Mouse (Mus musculus): ENCODE data around the gene Eme1.
"Not testable (repeated sequence)": the region's sequence is repeated elsewhere in the genome, so short reads cannot be mapped to it uniquely, and the experiment has no call there.

Eme1 gene

DNA sequence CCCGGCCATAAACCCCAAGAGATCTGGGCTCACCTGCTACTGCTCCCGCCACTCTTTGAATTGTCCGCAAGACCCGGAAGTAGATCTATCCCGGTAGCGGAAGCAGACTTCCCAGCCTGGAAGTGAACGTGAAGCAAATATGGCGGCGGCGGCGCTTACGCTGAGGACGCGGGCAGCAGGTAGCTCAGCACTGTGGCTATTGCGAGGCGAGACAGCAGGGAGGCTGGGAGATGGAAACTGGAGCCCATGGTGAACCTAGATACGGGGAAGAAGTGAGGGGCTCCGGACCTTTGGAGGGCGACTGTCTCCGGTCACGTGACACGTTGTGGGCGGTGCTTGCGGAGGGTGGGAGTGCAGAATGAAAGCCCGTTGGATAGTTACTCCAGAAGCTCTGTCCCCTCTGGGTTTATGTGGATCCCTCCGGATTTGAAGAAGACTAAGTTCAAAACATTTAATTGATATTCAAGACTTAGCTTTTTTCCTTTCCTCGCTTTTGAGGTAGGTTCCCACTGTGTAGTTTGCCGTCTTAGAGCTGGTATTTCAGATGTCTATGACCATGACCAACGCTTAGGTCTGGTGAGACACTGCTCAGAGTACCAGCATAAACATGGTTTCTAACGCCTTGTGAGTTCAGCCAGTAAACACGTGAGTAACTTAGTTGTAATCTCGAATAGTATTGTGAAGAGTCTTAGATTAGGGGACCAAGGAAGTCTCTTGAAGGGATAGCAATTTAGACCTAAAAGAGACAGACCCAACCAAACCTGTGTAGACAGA, at the start of gene Eme1, which contains the start of gene Mrpl27:
TSS of gene Eme1 (minus strand) at position 302 of the 774 bp plus-strand sequence.
TSS of gene Mrpl27 (plus strand) at position 105 of the 774 bp plus-strand sequence.
- DNase-seq (ENCODE audit: extremely low spot score): peak; percentile 89

DNA sequence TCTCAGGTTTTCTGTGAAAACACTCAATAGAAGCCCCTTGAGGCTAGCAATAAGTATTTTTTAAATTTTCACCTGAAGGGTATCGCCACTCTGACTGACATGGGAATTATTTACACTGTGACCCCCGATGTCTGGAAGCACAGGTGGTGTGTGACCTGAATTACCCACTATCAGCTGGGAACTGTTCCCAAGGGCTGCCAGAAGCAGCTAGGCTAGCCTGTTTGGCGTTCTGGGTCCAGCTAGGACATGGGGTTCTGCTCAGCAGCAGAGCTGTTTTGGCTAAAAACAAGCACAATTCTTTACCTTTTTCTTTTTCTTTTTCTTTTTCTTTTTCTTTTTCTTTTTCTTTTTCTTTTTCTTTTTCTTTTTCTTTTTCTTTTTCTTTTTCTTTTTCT, 48.4 kb upstream of the Eme1 start:
- no peak for DNase-seq (ENCODE audit: extremely low spot score)

DNA sequence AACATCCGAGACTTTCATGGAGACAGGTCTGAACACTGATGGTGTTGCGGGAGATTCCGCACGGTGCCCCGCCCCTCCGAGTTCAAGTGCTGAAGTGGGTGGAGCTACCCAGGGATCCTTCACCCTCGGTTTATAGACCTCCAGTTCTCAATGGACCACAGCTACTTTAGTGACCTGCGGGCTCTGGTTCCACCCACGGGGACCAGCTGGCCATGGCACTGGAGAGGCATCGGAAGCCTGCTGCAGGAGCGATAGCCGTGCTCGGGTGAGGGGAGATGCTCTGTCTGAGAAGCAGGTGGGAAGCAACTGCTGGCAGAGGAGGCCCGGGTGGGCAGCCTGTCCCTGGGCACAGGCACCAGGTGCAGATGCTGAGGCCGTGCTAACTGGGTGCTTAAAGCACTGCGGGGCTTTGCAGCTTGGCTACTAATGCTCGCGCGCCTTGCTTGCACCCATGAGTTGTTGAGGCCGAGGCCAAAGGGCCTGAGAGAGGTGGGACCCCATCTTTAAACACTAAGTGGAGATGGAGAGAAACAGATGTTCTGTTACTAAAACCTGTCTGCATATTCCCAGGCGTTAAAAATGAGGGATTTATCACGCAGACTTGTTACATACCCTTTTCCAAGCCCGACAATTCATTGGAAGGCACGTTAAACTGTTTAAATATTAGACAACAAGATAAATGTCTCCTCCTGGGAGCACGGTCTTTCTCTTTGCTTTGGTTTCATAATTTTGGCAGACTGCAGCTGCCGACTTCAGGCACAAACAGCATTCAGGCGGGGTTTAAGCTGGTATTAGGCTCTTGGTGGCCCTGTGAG, 47.8 kb upstream of the Eme1 start:
- no peak for DNase-seq (ENCODE audit: extremely low spot score)

DNA sequence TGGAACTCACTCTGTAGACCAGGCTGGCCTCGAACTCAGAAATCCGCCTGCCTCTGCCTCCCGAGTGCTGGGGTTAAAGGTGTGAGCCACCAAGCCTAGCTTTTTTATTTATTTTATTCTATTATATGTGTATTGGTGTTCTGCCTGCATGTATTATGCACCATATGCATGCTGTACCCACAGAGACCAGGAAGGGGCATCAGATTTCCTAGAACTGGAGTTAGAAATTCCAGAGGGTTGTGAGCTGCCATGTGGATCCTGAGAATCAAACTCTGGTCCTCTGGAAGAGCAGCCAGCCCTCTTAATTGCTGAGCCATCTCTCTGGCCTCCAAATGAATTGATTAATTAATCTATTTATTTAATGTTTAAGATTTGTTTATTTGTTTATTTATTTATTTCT, 45.6 kb upstream of the Eme1 start:
- DNase-seq (ENCODE audit: extremely low spot score): no peak

DNA sequence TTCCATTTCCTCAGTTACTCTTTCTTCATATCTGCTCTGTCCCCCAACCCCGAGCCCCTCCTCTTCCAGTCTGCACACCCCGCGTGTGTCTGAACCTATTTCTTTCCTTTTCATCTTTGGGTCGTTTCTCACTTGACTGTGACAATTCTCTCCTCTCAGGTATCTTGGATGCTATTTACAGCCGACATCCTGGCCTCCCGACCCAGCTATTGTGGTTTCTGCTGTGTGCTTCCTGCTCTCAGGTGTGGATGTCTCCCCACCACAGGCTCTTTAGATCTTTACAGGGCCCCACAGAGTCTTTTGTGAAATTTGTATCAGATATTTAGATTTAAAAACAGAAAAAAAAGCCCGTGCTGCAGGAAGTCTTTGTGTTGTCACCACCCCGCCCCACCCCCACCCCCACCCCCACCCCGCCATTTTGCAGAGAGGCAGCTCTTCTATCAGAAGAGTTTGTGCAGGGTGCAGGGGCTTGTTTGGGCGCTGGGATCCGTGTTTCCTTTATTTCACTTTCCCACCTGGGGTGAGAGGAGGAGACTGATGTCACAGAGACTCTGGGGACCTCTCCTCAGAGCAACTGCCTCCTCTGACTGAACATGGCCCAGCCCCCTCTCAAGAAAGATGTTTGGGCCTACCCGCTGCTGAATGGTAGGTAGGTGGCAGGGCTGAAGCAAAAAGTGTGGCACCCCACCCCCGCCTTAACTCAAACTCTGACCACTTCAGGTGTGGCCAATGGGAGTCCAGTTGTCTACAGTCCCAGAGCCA, 44.1 kb upstream of the Eme1 start:
- no peak for DNase-seq (ENCODE audit: extremely low spot score)

DNA sequence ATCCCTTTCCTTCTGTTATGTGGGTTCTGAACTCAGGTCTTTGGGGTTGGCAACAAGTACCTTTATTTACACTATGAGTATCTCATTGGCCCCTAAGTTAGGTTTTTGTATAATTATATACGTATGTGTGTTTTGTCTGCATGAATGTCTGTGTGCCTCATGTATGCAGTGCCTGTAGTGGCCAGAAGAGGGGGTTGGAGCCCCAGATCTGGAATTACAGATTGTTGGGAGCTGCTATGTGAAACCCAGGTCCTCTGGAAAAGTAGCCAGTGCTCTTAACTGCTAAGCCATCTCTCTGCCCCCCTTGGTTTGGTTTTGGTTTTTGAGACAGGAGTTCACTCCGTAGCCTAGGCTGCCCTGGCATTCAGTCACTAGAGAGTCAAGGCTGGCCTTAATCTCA, 43.4 kb upstream of the Eme1 start:
- no peak for DNase-seq (ENCODE audit: extremely low spot score)

DNA sequence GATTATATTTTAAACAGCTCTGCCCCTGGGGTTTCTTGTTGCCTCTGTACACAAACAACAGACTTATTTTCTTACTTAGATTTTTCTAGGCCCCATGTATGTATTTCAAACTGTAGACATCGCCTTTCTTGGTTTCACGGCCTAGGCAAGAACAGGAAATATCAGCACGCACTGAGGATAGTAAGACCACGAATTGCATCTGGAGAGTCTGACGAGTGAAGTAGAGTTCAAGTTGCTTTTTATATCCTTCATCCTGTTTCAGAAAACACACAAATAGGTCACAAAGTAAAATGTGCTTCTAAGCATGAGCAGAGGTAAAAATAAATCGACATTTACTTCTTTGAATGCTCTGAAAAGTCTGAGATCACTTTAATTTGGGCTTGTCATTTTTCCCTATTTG, 41.7 kb upstream of the Eme1 start:
- no peak for DNase-seq (ENCODE audit: extremely low spot score)

DNA sequence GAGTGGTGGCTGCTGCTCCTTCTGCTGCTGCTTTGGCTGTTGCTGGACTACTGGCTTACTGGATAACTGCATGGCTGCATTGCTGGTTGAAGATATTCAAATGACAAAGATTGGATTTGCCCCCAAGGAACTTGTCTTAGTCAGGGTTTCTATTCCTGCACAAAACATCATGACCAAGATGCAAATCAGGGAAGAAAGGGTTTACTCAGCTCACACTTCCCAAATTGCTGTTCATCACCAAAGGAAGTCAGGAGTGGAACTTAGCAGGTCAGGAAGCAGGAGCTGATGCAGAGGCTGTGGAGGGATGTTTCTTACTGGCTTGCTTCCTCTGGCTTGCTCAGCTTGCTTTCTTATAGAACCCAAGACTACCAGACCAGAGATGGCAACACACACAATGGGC, 38.7 kb upstream of the Eme1 start:
- not testable (repeated sequence) for DNase-seq (ENCODE audit: extremely low spot score)

DNA sequence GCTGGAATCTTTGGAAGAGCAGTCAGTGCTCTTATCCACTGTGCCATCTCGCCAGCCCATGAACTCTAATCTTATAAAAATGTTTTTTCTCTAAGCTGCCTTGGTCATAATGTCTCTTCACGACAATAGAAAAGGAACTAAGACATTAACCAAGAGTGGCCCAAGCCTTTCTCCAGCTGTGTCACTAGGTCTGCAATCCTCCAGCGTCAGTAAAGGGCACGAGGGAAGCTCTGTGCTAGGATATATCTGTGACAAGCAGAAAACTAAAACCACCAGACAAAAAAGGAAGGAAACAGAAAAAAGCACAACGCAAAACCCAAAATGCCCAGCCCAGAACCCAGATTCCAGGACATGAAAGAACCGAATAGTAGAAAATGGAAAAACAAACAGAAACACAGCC, 33.4 kb upstream of the Eme1 start:
- DNase-seq (ENCODE audit: extremely low spot score): no peak

DNA sequence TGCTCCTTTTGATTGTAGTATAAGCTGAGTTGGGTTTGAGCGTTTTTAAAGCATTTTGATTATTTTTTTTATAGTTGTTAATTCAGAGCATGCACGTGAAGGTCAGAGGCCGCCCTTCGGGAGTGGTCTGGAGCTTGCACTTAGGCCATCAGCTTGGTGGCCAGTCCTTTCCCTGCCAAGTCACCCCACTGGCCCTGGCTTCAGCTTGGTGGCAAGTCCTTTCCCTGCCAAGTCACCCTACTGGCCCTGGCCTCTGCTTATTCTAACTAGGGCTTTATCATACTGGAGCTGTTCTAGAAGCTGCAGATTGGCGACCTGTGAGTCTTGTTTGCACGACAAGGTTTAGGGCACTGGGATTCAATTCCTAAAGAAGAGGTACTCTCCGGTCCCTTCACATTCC, 28.7 kb upstream of the Eme1 start:
- DNase-seq (ENCODE audit: extremely low spot score): no peak

DNA sequence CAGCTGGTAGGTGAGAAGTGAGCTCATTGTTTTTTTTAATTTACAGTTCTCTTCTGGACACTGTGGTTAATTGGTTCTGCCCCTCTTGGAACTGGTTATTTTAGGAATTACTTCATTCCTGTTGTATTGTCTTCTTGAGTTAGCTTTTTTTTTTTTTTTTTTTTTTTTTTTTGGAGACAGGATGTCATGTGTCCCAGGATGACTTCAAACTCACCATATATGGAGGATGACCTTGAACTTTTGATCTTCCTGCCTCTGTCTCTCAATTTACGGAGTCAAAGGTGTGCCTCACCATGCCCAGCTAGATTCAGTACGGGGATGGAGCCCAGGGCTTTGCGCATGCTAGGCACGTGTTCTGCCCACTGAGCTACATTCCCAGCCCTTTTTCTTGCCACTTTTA, 27.9 kb upstream of the Eme1 start:
- DNase-seq (ENCODE audit: extremely low spot score): no peak

DNA sequence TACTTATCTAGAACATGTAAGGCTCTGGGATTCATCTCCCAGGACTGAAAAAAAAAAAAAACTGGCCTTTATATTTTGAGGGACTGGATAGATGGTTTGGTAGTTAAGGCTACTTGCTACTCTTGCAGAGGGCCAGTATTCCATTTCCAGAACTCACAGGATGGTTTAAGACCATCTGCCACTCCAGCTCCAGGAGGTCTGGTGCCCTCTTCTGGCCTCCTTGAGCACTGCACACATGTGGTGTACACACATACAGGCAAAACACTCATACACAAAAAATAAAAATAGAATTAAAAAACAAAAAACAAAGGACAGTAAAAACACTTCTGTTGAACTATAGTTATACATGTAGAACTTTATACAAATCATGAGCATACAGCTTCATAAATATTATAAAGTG, 26.9 kb upstream of the Eme1 start:
- no peak for DNase-seq (ENCODE audit: extremely low spot score)

DNA sequence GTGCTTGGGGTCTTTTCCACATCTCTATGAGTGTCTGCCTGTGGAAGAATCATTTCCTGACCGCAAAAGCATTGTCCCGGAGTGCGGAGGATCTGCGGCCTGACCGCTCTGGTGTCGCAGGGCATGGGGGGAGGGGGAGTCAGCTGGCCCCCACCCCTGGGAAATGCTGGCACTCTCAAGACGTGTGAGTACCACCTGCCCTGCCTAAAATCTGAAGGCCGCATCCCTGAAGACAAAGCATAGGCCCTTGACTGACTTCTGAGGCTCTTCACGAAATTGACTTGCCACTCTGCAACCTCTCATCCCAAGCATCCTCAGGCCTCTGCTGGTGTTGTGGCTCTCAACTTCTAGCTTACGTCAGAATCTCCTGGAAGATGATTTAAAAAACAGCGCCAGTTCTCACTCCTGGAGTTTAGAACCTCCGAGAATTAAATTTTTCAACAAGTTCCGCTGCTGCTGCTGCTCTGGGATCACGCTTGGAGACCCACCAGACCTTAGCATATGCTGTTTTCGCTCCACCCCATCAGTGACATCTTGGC, 23.9 kb upstream of the Eme1 start:
- no peak for DNase-seq (ENCODE audit: extremely low spot score)

DNA sequence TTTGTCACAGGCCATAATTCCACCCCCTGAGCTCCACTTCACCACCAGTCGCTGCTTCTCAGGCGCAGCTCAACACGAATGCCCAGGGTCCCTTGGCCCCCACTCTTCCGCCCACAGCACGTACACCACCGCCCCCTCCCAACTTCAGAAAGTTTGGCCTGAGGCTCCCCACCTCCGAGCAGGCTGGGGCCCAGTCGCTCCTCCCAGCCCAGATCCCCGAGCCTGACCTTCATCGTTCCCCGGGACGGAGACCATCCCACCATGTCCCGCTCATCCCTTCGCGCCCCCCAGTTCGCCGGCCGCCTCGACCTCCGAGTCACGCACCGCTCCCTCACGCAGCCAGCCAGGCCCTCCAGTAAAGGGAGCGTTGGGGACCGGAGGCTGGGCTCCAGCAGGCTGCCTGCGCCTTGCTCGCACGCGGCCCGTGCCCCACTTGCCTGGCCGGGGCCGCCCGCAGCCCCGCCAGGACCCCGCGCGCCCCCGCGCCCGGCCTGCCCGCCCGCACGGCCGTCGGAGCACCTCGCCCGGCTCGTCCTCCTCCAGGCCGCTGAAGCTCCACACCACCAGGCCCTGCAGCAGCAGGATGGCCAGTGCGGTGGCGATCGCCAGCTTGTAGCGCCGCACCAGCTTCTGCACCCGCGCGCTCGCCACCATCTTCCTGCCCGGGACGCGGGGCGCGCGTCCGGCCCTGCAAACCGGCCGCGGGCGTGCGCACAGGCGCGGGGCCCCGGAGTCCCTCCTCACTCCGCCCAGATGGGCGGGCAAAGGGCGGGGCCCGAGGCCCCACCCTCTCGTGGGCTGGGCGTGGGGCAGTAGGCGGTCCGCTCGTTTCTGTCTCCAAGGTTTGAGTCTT, 23.2 kb upstream of the Eme1 start, which contains the start of gene Xylt2:
TSS of gene Xylt2 (minus strand) at position 762 of the 853 bp plus-strand sequence.
- DNase-seq (ENCODE audit: extremely low spot score): peak; percentile 95

DNA sequence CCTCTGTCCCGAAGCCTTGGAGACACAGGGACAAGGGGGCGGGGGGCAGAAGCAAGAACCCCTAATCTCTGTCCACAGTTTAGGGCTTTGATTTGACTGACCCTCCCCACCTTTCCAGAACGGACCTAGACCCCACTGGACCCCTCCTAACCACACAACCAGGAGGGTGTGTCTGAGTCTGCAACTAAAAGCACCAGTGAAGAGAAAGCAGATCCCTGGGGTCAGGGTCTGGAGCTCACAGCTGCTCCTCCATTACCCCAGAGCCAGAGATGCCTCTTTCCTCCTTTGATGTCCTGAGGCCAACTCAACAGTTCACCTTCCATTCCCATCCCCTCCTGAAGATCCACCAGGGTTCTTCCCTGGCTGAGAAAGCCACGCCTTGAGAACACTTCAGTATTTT, 22.5 kb upstream of the Eme1 start:
- DNase-seq (ENCODE audit: extremely low spot score): no peak

DNA sequence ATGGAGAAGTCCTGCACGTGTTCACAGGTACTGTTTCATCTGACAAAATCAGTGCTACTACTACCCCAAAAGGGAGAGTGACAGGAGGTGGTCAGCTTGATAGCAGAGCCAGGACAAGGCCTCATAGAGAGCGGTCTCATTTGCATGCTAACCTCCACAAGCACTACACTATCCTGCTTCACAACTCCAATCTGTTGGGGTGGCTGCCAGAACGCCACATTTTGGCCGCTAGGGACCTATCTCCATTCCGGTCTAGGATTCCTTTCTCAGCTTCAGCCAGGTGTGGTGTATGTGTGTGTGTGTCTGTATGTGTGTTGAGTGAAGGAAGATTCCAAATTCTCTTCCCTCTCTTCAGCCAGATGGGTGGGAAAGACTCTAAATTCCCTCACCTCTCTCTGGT, 21.7 kb upstream of the Eme1 start:
- no peak for DNase-seq (ENCODE audit: extremely low spot score)

DNA sequence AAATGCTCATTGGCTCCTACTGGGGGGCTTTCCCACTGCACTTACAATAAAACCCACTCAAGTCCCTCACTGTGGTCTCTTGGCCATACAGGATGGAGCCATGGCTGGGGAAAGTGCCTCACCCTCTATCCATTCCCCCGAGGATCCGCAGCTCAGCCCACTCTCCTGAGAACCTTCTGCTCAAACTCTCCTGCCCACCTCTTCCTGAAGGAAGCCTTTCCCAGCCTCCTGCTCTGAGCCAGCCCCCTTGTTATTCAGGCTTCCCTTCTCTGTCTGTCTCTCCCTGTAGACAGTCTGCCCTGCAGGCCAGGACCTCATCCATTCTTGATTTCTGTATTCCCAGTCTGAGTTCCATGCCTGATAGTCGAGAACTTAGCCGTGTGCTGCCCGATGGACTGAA, 21.2 kb upstream of the Eme1 start:
- no peak for DNase-seq (ENCODE audit: extremely low spot score)

DNA sequence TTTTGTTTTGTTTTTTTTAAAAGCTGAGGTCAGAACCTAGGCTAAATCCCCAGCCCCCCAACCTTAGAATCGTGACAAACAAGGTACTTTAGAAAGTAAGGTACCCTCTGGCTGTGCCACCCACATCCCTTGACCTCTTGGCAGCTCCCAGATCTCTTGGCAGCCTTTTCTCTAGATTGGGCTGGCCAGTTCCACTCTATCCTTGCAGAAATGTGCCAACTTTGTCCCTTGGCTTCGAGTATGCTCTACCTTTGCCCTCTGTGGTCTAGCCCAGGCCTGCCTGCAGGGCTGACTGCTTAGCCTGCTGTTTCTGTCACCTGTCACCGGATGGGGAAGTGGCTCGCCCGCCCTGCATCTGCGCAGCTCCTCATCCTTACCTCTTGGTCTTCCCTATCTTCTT, 11.5 kb upstream of the Eme1 start:
- DNase-seq (ENCODE audit: extremely low spot score): no peak

DNA sequence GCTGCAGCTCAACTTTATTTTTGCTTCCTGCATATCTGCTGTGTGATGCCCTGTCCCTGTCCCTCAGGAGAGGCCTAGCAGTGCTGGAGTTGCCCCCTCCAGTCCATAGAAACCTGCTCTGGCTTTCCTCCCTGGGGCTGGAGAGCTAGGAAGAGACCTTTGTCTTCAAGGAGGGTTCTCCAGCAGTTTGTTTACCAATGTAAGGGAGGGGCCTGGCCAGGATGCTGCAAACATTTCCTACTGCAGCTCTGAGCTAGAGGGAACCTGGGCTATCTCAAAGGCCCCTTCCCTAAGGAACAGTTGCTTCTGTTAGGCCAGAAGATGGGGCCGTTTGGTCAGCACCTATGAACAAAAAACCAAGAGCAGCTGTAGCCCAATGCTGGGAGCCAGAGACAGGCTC, 7.6 kb upstream of the Eme1 start:
- no peak for DNase-seq (ENCODE audit: extremely low spot score)

DNA sequence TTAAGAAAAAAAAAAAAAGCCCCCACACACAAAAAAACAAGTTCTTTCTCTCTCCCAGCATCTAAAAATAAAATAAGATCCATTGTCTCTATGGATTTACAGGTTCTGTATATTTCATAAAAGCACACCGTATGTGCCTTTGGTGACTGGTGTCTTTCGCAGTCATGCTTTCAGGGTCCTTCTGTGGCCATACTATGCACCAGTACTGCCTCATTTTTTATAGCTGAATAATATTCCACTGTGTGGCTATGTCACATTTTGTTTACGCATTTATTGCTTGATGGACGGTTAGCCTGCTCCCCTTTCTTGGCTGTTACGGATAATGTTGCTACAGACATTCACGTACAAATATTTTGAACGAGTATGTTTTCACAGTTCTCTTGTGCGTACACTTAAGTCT, 791 bp downstream of the Eme1 start:
- DNase-seq (ENCODE audit: extremely low spot score): no peak

DNA sequence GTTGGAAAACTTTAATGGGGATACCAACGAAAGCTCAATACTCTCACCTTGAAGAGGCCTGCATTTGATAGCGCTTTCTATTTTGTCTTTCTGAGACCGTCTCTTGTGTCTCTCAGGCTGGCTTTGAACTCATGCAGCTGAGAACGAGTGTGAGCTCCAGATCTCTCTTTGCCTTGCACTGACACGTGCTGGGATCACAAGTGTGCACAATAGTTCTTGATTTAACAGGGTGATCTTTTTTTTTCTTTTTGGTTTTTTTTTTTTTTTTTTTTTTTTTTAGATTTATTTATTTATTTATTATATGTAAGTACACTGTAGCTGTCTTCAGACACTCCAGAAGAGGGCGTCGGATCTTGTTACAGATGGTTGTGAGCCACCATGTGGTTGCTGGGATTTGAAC, 2.5 kb downstream of the Eme1 start:
- not testable (repeated sequence) for DNase-seq (ENCODE audit: extremely low spot score)

All from embryo, embryonic 9.5 days (tissue).